Mouse (Mus musculus) heart, postnatal 10 days (tissue): ENCODE data around the gene Lcorl. TPM values are rescaled to one million over a fixed set of nuclear protein-coding genes. Genes with fewer than 3 reads are reported as not detected.

ENCODE experiments used
- DNase-seq, 2 experiments: peaks; one replicate each; pipeline ENCODE4 v3.0.0; 2021
- intact Hi-C: fragments of 180-260 bp; cut with DNase I; formaldehyde crosslinking; loops from one replicate; pipeline ENCODE4 v1.15.1; 2025
- total RNA-seq, 2 experiments: library from RNA; stranded (reverse); gene quantifications; 2 replicates each; pipeline ENCODE4 v1.2.3; 2021

Gene Lcorl
- 10 to 100 TPM; 14.8 to 16.5 TPM for total RNA-seq

DNA sequence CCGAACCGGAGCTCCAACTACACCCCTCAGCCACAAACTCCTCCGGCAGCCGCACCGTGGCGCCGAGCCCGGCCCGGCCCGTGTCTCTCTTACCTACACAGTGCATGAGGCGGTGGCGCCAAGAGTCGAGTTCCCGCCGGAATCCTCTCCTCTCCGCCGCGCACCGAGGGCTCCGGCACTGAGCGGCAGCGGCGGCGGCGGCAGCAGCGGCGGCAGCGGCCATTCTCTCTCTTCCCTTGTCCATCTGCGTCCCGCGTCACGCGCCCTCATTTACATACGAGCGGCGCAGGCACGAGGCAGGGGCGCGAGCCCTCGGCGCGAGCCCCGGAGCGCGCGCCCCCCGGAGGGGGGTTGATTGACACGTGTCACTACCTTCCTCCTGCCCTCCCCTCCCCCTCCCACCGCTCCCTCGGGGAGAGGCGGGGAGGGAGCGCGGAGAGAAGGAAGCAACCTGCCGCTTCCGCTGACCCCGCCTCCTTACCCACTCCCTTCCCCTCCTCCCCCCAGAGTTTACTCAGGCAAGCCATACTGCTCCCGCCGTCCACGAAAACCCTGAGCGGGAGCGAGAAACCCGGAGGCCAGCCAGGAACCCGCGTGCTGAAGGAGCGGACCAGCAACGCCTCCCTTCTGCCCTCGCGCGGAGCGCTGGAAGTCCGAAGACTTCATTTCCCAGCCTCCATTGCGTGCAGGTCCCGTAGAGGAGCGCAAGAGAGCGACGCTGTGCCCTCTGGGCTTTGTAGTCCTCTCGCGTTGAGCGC, at the start of gene Lcorl:
Gene Lcorl, minus strand, starts transcription at position 362 of the 758 bp plus-strand sequence.
- intact Hi-C loops = loop anchor here (5.0 to 10.0 kb wide), 4 partner anchors 70 to 490 kb away; partner anchors contain the start of gene Lap3
- DNase-seq = peak; percentile 96 to 97

DNA sequence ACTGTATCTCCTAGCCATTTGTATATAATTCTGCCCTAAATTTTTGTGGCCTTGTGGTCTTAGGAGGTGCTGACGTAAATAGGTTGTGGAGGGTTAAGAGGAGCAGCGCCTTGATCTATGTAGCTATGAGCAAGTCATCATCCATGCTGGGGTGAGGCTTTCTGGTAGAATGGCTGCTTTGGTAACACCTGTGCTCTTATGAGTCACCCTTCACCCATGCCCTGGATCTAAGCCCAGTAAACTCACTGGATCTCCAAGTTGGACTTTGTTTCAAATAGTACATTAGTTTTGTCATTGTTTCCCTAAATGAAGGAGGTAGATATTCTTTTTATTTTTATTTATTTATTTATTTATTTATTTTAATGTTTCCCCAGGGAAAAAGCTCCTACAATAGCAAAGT, 47.3 kb upstream of the Lcorl start:
- no peak for DNase-seq
- intact Hi-C loops = no loop called here

DNA sequence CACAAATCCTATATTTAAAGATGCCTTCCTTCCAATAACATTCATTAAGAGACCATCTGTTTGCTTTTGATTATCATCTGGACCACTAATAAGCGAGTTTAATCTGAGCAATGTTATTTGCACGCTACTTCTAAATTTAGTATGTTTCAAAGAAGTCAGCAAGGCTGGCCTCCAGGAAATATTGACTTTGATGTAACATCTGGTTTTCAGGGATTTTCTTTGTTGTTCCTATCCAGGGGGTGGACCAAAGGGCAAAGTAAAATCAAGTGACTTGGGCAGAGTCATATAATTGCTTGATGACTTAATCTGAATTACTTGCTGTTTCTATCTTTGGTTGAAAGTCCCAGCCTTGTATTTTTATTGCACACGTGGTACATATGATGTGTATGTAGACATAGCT, 45.8 kb upstream of the Lcorl start:
- intact Hi-C loops = no loop called here
- no peak for DNase-seq

DNA sequence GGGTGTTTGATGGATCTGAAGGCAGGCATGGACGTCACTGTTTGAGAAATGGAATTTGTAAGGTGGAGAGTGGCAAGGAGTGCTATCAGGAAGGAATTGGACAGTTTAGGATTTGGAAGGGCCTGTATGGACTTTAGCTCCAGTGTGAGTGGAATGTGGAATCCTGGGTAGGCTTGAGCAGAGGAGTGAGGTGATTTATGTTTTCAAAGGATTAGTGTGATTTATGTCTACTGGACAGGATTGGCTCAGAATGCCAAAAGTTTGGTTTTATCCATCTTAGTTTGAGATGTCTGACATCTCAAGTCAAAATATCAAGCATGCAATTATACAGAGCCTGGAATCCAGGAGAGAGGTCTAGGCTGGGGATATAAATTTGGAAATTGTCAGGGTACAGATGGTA, 37.9 kb upstream of the Lcorl start:
- intact Hi-C loops = no loop called here
- DNase-seq = no peak

DNA sequence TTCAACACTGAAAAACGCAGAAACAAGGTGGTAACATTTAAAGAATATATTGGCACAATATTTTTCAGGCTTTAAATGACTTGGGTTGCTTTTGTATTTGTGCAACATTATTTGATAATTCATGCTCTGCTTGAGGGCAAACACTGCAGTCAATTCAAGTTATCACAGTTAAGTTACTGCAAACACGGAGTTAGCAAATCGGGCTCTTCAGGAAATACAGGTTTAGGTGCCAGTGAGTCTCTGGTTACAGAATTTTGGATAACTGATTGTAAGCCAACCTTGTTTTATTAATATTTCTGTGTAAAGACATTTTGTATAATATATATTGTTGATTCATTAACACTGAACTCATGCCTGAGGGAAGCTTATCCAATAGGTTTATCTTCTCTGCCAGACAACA, 36.3 kb upstream of the Lcorl start:
- DNase-seq = no peak
- intact Hi-C loops = no loop called here

DNA sequence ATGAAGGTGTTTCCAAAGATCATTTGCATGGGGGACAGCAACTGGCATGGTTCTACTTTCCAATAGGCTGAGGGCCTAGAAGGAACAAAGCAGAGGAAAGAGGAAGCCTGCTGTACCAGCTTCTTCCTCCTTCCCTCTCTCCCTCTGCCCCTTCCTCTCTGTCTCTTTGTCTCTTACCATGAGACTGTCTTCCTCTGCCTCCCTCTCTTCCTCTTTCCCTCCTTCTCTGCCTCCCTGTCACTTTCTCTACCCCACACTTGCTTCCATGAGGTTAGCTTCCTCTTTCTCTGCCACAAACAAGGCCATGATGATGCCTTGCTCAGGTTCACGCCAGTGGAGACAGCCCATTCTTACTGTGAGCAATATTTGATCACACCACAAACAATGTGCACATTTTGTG, 18.9 kb upstream of the Lcorl start:
- intact Hi-C loops = no loop called here
- DNase-seq = no peak

DNA sequence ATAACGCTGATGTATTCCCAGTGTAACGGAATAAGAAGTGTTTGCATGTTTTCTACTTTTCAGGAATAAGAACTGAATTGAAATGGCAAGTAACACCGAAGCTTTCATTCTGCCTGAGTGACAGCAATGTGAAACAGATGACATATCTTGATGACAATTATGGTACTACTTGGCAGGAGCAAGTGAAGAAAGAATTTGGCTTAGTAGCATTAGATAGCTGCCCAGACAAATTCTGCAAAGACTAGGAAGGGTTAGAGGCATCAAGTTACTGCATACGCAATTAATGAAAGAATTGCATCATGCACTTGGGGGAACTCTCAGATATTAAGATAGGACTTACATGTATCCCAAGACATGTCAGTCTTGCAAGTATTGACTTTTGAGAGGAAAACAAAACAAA, 18.1 kb upstream of the Lcorl start:
- intact Hi-C loops = no loop called here
- no peak for DNase-seq

DNA sequence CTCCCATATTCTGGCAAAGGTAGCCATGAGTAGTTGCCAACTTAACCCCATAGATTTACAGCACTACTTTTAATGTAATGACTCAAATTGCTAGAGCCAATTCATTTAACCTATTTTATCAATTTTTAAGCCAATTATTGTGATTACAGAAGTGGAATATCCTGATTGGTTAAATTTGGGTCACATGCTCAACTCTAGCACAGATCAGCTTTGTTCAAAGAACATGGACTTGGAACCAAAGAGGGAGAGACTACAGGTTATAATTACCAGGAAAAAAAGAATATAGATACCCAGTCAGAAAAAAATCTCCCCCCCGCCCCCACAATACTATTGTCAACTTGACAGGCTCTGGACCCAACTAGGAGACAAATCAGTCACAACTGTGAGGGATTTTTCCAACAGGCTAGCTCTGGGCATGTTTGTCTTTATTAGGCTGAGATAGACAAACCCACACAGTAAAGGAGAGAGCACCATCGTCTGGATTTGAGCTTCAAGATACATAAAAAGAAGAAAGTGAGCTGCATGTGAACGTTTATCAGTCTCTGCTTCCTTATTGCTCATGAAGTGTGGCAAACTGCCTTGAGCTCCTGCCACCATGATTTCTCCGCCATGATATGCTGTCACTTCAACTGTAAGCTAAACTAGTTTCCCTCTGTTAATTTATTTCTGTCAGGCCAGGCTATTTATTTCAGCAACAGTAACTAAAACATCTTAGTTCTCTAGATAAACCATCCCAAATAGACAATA, 17.0 kb upstream of the Lcorl start:
- intact Hi-C loops = no loop called here

DNA sequence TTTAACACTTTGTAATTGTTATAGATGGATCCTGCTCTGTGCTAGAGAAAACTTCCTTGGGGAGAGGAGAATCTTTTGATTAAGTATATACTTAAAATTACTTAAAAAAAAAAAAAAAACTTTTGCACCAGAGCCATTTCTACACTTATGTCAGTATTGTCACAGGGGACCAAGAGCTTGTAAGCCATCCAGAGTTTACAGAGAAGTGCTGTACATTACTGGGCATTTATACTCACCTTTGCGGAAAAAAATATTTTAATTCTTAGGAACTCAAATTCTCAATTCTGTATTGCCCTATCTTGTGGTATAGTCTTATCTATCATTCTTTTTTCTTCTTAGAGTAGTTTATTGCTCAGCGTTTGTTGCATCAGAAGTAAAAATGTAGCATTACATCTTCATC, 953 bp upstream of the Lcorl start:
- DNase-seq = no peak
- intact Hi-C loops = loop anchor here (5.0 to 10.0 kb wide), 4 partner anchors 69 to 489 kb away; partner anchors contain the start of gene Lap3

More for the DNA sequence above, 17.0 kb upstream of the Lcorl start:
- no peak for DNase-seq

DNA sequence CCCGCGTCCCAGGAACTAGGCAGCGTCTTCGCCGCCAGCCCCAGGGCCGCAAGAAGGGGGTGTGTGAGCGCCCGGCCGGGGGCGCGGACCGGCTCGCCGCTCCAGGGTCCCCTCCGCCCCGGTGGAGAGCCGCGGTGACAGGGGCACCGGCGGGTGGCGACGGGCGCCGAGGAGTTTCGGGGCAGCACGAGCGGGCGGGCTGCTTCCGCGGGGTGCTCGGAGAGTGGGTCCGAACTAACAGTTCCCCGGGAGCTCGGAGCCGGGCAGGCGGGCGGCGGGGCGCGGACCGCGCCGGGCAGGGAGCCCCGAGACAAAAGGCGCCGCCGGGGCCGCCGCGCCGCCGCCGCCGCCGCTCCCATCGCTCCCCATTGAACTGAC, 550 bp downstream of the Lcorl start:
- DNase-seq = no peak
- intact Hi-C loops = loop anchor here (5.0 to 10.0 kb wide), 4 partner anchors 70 to 490 kb away; partner anchors contain the start of gene Lap3

DNA sequence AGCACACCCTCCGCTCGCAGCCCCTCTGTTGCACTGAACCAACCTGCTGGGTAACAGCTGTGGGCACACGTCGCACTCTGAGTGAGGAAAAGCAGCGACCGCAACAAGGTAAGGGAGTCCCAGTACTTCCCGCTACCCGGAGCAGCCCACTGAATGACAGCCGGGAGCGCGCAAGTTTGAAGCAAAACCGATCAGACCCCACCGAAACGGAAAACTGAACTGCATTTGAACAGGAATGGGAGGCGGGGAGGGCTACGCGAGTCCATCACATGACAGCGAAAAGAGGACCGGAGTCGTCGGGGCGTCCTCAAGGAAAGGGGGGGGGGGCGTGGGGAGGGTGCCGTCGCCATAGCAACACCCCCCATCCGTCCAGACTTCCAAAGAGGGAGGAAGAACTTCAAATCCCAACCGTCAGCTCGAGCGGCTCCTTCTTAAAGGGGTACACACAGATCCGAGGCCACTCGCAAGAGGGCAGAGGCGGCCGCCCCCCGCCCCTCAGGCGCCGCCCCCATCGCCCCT, 1.1 kb downstream of the Lcorl start:
- DNase-seq = peak; percentile 57 to 70
- intact Hi-C loops = loop anchor here (5.0 to 10.0 kb wide), 4 partner anchors 71 to 491 kb away; partner anchors contain the start of gene Lap3

DNA sequence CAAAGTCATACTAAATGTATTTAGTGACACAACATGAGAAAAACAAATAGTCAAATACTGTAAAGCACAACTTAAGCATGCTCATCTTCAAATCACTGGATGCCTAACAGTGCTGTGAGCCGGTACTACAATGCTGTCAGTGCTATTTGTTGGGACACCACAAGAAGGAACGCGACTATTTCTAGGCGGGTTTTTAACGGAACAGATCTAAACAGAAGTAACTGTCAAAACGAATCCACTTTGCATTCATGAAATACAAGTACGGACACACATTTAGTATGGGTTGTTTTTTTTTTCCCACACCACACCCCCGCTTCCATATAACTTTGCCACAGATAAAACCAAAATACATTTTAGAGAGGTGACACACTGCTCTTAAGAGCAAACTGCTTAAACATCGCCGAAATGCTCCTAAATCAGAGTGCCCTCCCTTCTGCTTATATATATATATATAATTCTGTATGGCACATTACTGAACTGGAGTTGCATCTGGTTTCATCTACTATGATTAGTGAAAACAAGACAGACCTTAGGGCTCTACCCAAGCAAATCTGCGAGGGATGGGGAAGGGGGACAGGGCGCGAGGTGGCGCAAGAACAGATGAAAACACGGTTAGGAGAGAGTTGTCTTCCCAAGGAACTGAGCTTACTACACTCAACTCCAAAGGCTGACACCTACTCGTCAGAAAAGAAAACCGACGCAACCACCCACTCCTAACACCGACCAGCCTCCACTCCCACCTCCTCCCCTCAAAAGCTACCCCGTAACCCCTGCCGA, 1.7 kb downstream of the Lcorl start:
- DNase-seq = peak; percentile 65 to 70
- intact Hi-C loops = loop anchor here (5.0 to 10.0 kb wide), 4 partner anchors 72 to 492 kb away; partner anchors contain the start of gene Lap3

DNA sequence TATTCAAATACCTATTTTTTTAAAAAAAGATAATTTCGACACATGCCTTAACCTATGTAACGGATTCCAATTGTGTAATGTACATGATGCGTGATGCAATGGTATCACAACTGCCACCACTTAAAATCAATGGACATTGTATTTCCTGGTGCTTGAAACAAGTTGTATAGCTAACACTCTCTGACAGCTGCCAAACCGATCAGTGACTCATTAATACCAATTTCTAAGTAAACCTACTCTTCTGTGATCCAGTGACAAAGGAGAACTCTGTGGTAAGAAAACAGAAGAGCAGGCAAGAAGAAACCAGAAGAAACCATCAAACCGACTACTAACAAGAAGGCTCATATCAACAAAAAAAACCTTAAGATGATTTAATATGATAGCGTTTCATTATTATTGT, 12.7 kb downstream of the Lcorl start:
- intact Hi-C loops = no loop called here
- DNase-seq = no peak

DNA sequence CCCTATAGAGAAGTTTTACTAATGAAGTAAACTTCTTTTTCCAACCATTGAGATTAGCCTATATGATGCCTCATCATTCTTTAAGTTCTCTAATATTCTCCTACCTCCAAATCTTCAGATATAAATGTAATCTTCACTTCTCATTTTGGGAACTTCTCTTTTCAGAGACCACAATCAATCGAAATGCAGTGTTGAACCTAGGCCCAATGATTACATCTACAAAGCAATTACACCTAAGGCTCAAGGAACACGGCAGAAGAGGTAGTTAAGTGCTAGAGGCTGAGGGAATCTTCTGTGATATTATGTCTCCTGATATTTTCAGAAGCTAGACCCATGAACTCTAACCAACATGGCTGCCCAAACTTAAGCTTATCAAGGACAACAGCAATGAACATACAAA, 22.3 kb downstream of the Lcorl start:
- intact Hi-C loops = no loop called here
- DNase-seq = no peak

DNA sequence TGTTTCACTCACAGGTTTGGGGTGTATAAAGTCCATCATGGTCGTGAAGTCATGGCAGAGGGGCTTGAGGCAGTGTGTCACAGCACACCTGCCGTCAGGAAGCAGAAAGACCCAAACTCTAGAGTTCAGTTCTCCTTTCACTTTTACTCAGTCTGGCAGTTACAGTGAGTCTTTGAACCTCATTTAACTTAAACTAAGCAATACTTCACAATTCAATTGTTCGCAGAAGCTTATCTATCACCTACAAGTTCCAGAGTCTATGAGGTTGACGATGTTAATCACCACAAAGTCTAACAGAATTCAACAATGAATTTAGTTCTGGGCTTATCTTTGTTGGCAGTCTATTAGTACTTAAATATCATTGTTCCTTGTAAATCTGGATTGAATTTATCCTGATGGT, 45.9 kb downstream of the Lcorl start:
- no peak for DNase-seq
- intact Hi-C loops = no loop called here

DNA sequence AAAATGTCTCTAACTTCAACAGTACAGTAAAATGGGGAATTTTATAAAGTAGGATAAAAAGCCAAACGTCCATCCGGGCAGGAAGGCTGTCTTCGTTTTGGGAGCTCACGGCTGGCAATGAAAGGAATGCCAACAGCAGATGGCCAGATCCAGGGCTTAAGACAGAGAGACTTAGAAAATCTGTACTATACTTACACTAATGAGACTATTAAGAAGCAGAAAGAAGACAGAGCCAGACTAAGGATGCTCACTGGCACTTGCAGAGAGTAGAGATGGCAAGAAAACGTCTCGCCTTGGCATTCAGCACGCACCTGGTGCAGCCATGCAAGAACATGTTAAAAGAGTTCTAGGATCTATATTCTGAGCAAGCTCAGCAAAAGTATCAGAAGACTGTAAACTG, 65.6 kb downstream of the Lcorl start:
- intact Hi-C loops = no loop called here

DNA sequence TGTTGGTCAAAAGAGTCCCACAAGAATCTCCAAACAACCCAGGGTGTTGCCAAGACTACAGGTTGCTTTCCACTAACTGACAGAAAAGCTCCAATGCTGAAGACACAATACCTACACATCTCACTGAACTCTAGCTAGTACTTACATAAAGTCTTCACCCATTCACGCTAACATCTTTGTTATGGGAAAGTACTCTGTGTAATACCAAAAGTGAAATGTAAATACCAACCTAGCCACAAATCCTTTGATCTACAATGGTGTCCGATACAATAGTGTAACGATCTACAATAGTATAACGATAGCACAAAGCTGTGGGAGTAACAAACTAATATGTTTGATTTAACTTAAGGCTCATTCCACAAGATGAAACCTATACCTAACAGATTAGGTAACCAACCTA, 67.2 kb downstream of the Lcorl start:
- intact Hi-C loops = no loop called here
- no peak for DNase-seq

More for the DNA sequence above, 65.6 kb downstream of the Lcorl start:
- no peak for DNase-seq

DNA sequence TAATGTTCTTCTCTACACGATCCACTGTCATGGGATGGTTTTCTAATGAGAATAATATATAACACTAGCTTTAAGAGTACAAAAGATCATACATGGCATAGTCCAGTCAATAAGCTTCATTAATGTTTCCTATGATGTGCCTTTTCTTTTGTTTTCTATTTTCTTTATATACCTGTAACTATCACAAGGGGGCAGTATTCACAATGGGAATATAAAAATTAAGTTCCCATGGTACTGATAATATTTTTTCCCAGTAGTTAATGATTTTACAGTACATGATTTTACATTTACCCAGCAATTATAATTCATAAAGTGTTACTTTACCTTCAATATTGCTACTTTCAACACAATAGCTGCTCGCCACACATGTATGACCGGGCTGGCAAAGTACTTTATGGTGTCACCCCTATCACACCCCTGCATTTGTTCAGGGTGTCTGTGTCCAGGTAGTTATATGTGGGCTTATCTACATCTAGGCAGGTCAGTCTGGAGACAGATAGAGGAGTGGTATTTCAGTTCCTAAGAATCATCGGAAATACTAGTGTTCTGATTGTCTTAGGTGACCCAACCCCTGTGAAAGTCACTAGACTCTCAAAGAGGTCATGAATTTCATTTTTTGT, 99.8 kb downstream of the Lcorl start:
- DNase-seq = no peak
- intact Hi-C loops = loop anchor here (1.0 to 5.0 kb wide), 3 partner anchors 100 to 589 kb away; partner anchors contain the start of gene Lcorl

DNA sequence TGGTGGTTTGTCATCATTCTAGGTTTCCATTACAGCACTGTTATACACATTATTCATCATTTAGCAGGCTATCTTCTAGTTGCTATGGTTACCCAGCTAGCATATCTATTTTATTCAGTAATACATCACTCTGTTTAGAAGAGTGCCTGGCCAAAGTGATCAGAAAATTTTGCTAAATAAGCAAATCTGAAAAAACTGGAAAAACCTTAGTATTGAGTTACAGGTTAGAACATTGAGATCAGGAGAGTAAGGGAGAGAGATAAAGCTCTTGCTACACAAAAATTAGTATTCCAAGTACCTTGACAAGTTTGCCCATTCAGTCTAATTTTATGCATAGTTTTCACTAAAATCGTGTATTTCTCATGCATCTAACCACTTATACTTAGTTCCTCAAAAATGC, 119.5 kb downstream of the Lcorl start:
- intact Hi-C loops = no loop called here
- DNase-seq = no peak

DNA sequence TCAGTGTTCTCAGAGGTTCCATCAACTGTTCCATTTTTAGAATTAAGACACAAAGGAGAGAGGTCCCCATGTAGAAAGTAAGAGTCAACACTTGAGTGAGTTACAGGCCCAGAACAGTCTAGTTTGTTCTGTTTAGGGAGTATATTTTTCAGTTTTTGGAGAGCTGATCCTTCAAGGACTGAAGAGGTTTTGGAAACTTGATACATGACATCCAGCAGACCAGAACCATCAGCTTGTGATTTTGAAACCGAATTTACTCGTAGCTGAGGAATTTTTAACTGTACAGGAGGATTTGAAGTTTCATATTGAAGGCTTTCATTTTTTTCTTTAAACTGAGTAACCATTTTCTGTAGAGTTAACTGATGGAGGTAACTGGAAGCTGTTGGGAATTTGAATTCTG, 123.7 kb downstream of the Lcorl start:
- intact Hi-C loops = no loop called here
- no peak for DNase-seq
